Mouse (Mus musculus): ENCODE data around the gene Gm11168. TPM values are rescaled to one million over a fixed set of nuclear protein-coding genes. Genes with fewer than 3 reads are reported as not detected.
"Not testable (repeated sequence)": the region's sequence is repeated elsewhere in the genome, so short reads cannot be mapped to it uniquely, and the experiment has no call there.

The Gm11168 gene
- polyA plus RNA-seq (2012; rRNA removed), result not detected in 2 replicates
- polyA plus RNA-seq (2014; fragmentation: Nextera tagmentation; extraction: Ambion mirVana), result not detected in 2 replicates

DNA sequence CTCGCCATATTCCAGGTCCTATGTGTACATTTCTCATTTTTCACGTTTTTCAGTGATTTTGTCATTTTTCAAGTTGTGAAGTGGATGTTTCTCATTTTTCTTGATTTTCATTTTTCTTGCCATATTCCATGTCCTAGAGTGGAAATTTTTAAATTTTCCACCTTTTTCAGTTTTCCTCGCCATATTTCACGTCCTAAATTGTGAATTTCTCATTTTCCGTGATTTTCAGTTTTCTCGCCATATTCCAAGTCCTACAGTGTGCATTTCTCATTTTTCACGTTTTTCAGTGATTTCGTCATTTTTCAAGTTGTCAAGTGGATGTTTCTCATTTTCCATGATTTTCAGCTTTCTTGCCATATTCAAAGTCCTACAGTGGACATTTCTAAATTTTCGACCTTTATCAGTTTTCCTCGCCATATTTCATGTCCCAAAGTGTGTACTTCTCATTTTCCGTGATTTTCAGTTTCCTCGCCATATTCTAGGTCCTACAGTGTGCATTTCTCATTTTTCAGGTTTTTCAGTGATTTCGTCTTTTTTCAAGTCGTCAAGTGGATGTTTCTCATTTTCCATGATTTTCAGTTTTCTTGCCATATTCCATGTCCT lies at the start of gene Gm11168:
Gene Gm11168 (plus strand): TSS at position 553 of the 603 bp plus-strand sequence.
- H3K4me3 ChIP-seq (ENCODE audit: insufficient read depth in 1 of 2, low read depth in 2 of 2, low read length in 2 of 2); H3K4me1 ChIP-seq (replicated peaks; ENCODE audit: control insufficient read depth in 2 of 2, insufficient read depth in 2 of 2, low read length in 1 of 2); DNase-seq (ENCODE audit: low read depth in 3 of 3, low spot score in 3 of 3); H3K36me3 ChIP-seq (replicated peaks; ENCODE audit: control insufficient read depth, insufficient read depth, low read depth); H3K9ac ChIP-seq (replicated peaks); H3K27ac ChIP-seq; ATAC-seq (ENCODE audit: insufficient read depth); H3K9me3 ChIP-seq (ENCODE audit: control insufficient read depth, low read length); H3K27me3 ChIP-seq (ENCODE audit: control insufficient read depth, insufficient read depth, low read length); H3K4me2 ChIP-seq (ENCODE audit: low read depth): not testable (repeated sequence)
- 48% methylated on average over 6 of the region's 14 CpGs for WGBS (ENCODE audit: insufficient replicate concordance)

DNA sequence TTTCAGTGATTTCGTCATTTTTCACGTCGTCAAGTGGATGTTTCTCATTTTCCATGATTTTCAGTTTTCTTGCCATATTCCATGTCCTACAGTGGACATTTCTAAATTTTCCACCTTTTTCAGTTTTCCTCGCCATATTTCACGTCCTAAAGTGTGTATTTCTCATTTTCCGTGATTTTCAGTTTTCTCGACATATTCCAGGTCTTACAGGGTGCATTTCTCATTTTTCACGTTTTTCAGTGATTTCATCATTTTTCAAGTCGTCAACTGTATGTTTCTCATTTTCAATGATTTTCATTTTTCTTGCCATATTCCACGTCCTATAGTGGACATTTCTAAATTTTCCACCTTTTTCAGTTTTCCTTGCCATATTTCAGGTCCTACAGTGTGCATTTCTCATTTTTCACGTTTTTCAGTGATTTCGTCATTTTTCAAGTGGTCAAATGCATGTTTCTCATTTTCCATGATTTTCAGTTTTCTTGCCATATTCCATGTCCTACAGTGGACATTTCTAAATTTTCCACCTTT lies 2.6 kb upstream of the Gm11168 start, which contains the start of gene Gm10722:
Gene Gm10722 (plus strand): TSS at position 478 of the 528 bp plus-strand sequence.
- not testable (repeated sequence) for H3K4me1 ChIP-seq (replicated peaks; ENCODE audit: control insufficient read depth in 2 of 2, insufficient read depth in 2 of 2, low read length in 1 of 2); H3K27me3 ChIP-seq (ENCODE audit: control insufficient read depth, insufficient read depth, low read length); ATAC-seq (ENCODE audit: insufficient read depth); H3K9ac ChIP-seq (replicated peaks); H3K36me3 ChIP-seq (replicated peaks; ENCODE audit: control insufficient read depth, insufficient read depth, low read depth); H3K4me3 ChIP-seq (ENCODE audit: insufficient read depth in 1 of 2, low read depth in 2 of 2, low read length in 2 of 2); H3K27ac ChIP-seq; H3K4me2 ChIP-seq (ENCODE audit: low read depth); H3K9me3 ChIP-seq (ENCODE audit: control insufficient read depth, low read length)
- peak in 2 of 3 experiments; percentile 34 to 61 for DNase-seq (ENCODE audit: low read depth in 3 of 3, low spot score in 3 of 3)
- WGBS (ENCODE audit: insufficient replicate concordance), result 50% methylated on average over 12 of the region's 12 CpGs

GRCm38 (mm10) chr9:3001006-3001405 lies 2.1 kb upstream of the Gm11168 start:
- WGBS (ENCODE audit: insufficient replicate concordance), result 48% methylated on average over 8 of the region's 8 CpGs
- not testable (repeated sequence) for DNase-seq (ENCODE audit: low read depth in 3 of 3, low spot score in 3 of 3); ATAC-seq (ENCODE audit: insufficient read depth)

DNA sequence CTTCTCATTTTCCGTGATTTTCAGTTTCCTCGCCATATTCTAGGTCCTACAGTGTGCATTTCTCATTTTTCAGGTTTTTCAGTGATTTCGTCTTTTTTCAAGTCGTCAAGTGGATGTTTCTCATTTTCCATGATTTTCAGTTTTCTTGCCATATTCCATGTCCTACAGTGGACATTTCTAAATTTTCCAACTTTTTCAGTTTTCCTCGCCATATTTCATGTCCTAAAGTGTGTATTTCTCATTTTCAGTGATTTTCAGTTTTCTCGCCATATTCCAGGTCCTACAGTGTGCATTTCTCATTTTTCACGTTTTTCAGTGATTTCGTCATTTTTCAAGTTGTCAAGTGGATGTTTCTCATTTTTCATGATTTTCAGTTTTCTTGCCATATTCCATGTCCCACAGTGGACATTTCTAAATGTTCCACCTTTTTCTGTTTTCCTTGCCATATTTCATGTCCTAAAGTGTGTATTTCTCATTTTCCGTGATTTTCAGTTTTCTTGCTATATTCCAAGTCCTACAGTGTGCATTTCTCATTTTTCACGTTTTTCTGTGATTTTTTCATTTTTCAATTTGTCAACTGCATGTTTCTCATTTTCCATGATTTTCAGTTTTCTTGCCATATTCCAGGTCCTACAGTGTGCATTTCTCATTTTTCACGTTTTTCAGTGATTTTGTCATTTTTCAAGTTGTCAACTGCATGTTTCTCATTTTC lies 1.0 kb upstream of the Gm11168 start:
- TF ChIP-seq EP300 (IDR thresholded peaks at IDR 0.05; ENCODE audit: low read depth), result 0 out of 2 replicates have a peak, but pooled peaks have one; percentile 5
- H3K36me3 ChIP-seq (replicated peaks; ENCODE audit: control insufficient read depth, insufficient read depth, low read depth); H3K4me3 ChIP-seq (ENCODE audit: insufficient read depth in 1 of 2, low read depth in 2 of 2, low read length in 2 of 2); H3K4me1 ChIP-seq (replicated peaks; ENCODE audit: control insufficient read depth in 2 of 2, insufficient read depth in 2 of 2, low read length in 1 of 2); H3K4me2 ChIP-seq (ENCODE audit: low read depth); H3K9me3 ChIP-seq (ENCODE audit: control insufficient read depth, low read length); H3K27ac ChIP-seq; H3K9ac ChIP-seq (replicated peaks); H3K27me3 ChIP-seq (ENCODE audit: control insufficient read depth, insufficient read depth, low read length): not testable (repeated sequence)
- ATAC-seq (ENCODE audit: insufficient read depth) (peak; percentile 71), DNase-seq (ENCODE audit: low read depth in 3 of 3, low spot score in 3 of 3) (peak in 2 of 3 experiments; percentile 9 to 37)
- WGBS (ENCODE audit: insufficient replicate concordance), result 40% methylated on average over 8 of the region's 11 CpGs

More at GRCm38 (mm10) chr9:3001006-3001405, 2.1 kb upstream of the Gm11168 start:
- H3K9me3 ChIP-seq (ENCODE audit: control insufficient read depth, low read length); H3K4me2 ChIP-seq (ENCODE audit: low read depth); H3K27ac ChIP-seq; H3K36me3 ChIP-seq (replicated peaks; ENCODE audit: control insufficient read depth, insufficient read depth, low read depth); H3K4me3 ChIP-seq (ENCODE audit: insufficient read depth in 1 of 2, low read depth in 2 of 2, low read length in 2 of 2); H3K27me3 ChIP-seq (ENCODE audit: control insufficient read depth, insufficient read depth, low read length); H3K9ac ChIP-seq (replicated peaks); H3K4me1 ChIP-seq (replicated peaks; ENCODE audit: control insufficient read depth in 2 of 2, insufficient read depth in 2 of 2, low read length in 1 of 2): not testable (repeated sequence)

- not testable (repeated sequence) for ATAC-seq (ENCODE audit: insufficient read depth); H3K36me3 ChIP-seq (replicated peaks; ENCODE audit: control insufficient read depth, insufficient read depth, low read depth); H3K9ac ChIP-seq (replicated peaks); H3K27me3 ChIP-seq (ENCODE audit: control insufficient read depth, insufficient read depth, low read length); H3K27ac ChIP-seq; DNase-seq (ENCODE audit: low read depth in 3 of 3, low spot score in 3 of 3); H3K4me2 ChIP-seq (ENCODE audit: low read depth); H3K4me3 ChIP-seq (ENCODE audit: insufficient read depth in 1 of 2, low read depth in 2 of 2, low read length in 2 of 2); H3K9me3 ChIP-seq (ENCODE audit: control insufficient read depth, low read length); H3K4me1 ChIP-seq (replicated peaks; ENCODE audit: control insufficient read depth in 2 of 2, insufficient read depth in 2 of 2, low read length in 1 of 2)
- WGBS (ENCODE audit: insufficient replicate concordance), result 70% methylated on average over 1 of the region's 5 CpGs
Observed at GRCm38 (mm10) chr9:3006179-3006578, 3.0 kb downstream of the Gm11168 start.

DNA sequence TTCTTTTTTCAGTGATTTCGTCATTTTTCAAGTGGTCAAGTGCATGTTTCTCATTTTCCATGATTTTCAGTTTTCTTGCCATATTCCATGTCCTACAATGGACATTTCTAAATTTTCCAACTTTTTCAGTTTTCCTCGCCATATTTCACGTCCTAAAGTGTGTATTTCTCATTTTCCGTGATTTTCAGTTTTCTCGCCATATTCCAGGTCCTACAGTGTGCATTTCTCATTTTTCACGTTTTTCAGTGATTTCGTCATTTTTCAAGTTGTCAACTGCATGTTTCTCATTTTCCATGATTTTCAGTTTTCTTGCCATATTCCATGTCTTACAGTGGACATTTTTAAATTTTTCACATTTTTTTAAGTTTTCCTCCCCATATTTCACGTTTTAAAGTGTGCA lies 3.5 kb downstream of the Gm11168 start:
- peak; percentile 64 for ATAC-seq (ENCODE audit: insufficient read depth)
- H3K27ac ChIP-seq; H3K36me3 ChIP-seq (replicated peaks; ENCODE audit: control insufficient read depth, insufficient read depth, low read depth); DNase-seq (ENCODE audit: low read depth in 3 of 3, low spot score in 3 of 3); H3K9me3 ChIP-seq (ENCODE audit: control insufficient read depth, low read length); H3K9ac ChIP-seq (replicated peaks); H3K4me3 ChIP-seq (ENCODE audit: insufficient read depth in 1 of 2, low read depth in 2 of 2, low read length in 2 of 2); H3K4me1 ChIP-seq (replicated peaks; ENCODE audit: control insufficient read depth in 2 of 2, insufficient read depth in 2 of 2, low read length in 1 of 2); H3K4me2 ChIP-seq (ENCODE audit: low read depth); H3K27me3 ChIP-seq (ENCODE audit: control insufficient read depth, insufficient read depth, low read length): not testable (repeated sequence)
- WGBS (ENCODE audit: insufficient replicate concordance), result 47% methylated on average over 8 of the region's 8 CpGs

DNA sequence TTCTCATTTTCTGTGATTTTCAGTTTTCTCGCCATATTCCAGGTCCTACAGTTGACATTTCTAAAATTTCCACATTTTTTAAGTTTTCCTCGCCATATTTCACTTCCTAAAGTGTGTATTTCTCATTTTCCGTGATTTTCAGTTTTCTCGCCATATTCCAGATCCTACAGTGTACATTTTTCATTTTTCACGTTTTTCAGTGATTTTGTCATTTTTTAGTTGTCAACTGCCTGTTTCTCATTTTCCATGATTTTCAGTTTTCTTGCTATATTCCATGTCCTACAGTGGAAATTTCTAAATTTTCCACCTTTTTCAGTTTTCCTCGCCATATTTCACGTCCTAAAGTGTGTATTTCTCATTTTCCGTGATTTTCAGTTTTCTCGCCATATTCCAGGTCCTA lies 4.1 kb downstream of the Gm11168 start:
- not testable (repeated sequence) for H3K4me2 ChIP-seq (ENCODE audit: low read depth); H3K9me3 ChIP-seq (ENCODE audit: control insufficient read depth, low read length); H3K36me3 ChIP-seq (replicated peaks; ENCODE audit: control insufficient read depth, insufficient read depth, low read depth); H3K4me1 ChIP-seq (replicated peaks; ENCODE audit: control insufficient read depth in 2 of 2, insufficient read depth in 2 of 2, low read length in 1 of 2); H3K4me3 ChIP-seq (ENCODE audit: insufficient read depth in 1 of 2, low read depth in 2 of 2, low read length in 2 of 2); H3K27me3 ChIP-seq (ENCODE audit: control insufficient read depth, insufficient read depth, low read length); H3K9ac ChIP-seq (replicated peaks); H3K27ac ChIP-seq
- ATAC-seq (ENCODE audit: insufficient read depth) (0 out of 2 replicates have a peak, but pooled peaks have one; percentile 32), DNase-seq (ENCODE audit: low read depth in 3 of 3, low spot score in 3 of 3) (peak in 2 of 3 experiments; percentile 17 to 28)
- 63% methylated on average over 7 of the region's 9 CpGs for WGBS (ENCODE audit: insufficient replicate concordance)
